Mouse (Mus musculus) bone marrow macrophage, adult 2 months (primary cell): ENCODE data around the gene Syne3.

ENCODE experiments used
- CTCF ChIP-seq: IDR thresholded peaks from 2 replicates; pipeline ENCODE4 v1.5.1; 2012; ENCODE audit warnings: low read depth, mild to moderate bottlenecking, low read length, moderate library complexity
- POLR2A ChIP-seq: IDR thresholded peaks from 2 replicates; pipeline ENCODE4 v1.6.1; 2012; ENCODE audit warnings: mild to moderate bottlenecking, low read depth, low read length, borderline replicate concordance

DNA sequence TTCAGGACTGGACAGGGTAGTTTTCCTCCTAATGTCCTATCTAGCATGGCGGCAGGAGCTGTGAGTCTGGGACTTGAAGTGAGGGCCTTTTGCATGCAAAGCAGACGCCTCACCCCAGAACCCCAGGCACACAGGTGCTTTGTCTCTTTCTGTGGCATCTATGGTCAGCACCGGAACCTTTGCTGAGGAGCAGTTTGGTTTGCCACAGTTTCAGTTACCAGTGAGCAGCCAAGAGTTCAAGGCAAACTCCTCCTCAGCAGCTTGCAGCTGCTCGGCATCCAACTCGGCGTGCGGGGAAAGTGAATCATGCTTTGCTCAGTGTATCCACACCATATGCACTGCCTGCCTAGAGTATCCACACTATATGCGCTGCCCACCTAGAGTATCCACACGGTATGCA, 13.2 kb upstream of the Syne3 start:
- TF ChIP-seq CTCF (no peak), POLR2A (no peak)
